Comparison of ENCODE assay signal across 13 mouse cellular contexts in genomic region chr17:51150999-51151398, GRCm38 (mm10).
"Had no signal": no experiment of that assay in that cellular context is flagged by ENCODE, and none has a peak within 500 bp of the region (broad histone marks: within the 10 kb centered on the region; RNA-seq: fewer than 3 reads in every experiment).

No protein-coding gene starts in this region.

- DNase-seq: kidney, adult 8-10 months; kidney, postnatal 25 days; layer of hippocampus, adult 9-11 months; layer of hippocampus, postnatal 36 days; lung, embryonic 14.5 days; lung, postnatal 10 days; lung, postnatal 4 days; right cerebral cortex, postnatal 14 days; thymus, adult 2 months; thymus, postnatal 25 days had no signal

- H3K27me3 ChIP-seq: limb, embryonic 15.5 days; liver, embryonic 12.5 days; stomach, embryonic 15.5 days had no signal

- H3K36me3 ChIP-seq: limb, embryonic 15.5 days; liver, embryonic 12.5 days; stomach, embryonic 15.5 days had no signal

- H3K4me2 ChIP-seq: limb, embryonic 15.5 days; liver, embryonic 12.5 days; lung, embryonic 14.5 days; stomach, embryonic 15.5 days had no signal

- H3K27ac ChIP-seq: limb, embryonic 15.5 days; liver, embryonic 12.5 days; stomach, embryonic 15.5 days had no signal

- H3K9me3 ChIP-seq: limb, embryonic 15.5 days; liver, embryonic 12.5 days; stomach, embryonic 15.5 days had no signal

- H3K4me3 ChIP-seq: limb, embryonic 15.5 days; liver, embryonic 12.5 days; stomach, embryonic 15.5 days had no signal

- H3K4me1 ChIP-seq: limb, embryonic 15.5 days; liver, embryonic 12.5 days; stomach, embryonic 15.5 days had no signal

- H3K9ac ChIP-seq: limb, embryonic 15.5 days; liver, embryonic 12.5 days; lung, embryonic 14.5 days; stomach, embryonic 15.5 days had no signal

- ATAC-seq: liver, embryonic 12.5 days had no signal
